Mouse (Mus musculus) lung, postnatal 0 days (tissue): ENCODE measurements around the gene Tm4sf5. TPM values are rescaled to one million over a fixed set of nuclear protein-coding genes. Genes with fewer than 3 reads are reported as not detected.
"Not testable (repeated sequence)": the region's sequence is repeated elsewhere in the genome, so short reads cannot be mapped to it uniquely, and the experiment has no call there.

ENCODE experiments used
- ATAC-seq: fragments of 200-750 bp; cut with Nextera tagmentation; 2 replicates; pipeline ENCODE4 v1.8.0; 2017; ENCODE audit warnings: moderate library complexity
- DNase-seq: peaks from one replicate; pipeline ENCODE4 v3.0.0-alpha.2; 2016; ENCODE audit warnings: low spot score
- H3K27ac ChIP-seq: fragments of 300-500 bp; sonication (generic); 2 replicates; pipeline ENCODE4 v1.5.1; 2014; ENCODE audit warnings: antibody characterized with exemption, mild to moderate bottlenecking, low read length, mixed read lengths
- H3K27me3 ChIP-seq: fragments of 300-500 bp; sonication (generic); replicated peaks from 2 replicates; pipeline ENCODE4 v1.6.1; 2014; ENCODE audit warnings: low read length, mixed read lengths; ENCODE audit not compliant: insufficient read depth
- H3K36me3 ChIP-seq: fragments of 300-500 bp; sonication (generic); 2 replicates; pipeline ENCODE4 v1.6.1; 2014; ENCODE audit warnings: low read length, mixed read lengths; ENCODE audit not compliant: insufficient read depth
- H3K4me1 ChIP-seq: fragments of 300-500 bp; sonication (generic); 2 replicates; pipeline ENCODE4 v1.6.1; 2014; ENCODE audit warnings: antibody characterized with exemption, low read depth, low read length, mixed read lengths; ENCODE audit not compliant: insufficient read depth
- H3K4me2 ChIP-seq: fragments of 300-500 bp; sonication (generic); replicated peaks from 2 replicates; pipeline ENCODE4 v1.6.1; 2014; ENCODE audit warnings: low read depth, mild to moderate bottlenecking, low read length, moderate library complexity, mixed read lengths
- H3K4me3 ChIP-seq: fragments of 300-500 bp; sonication (generic); 2 replicates; pipeline ENCODE4 v1.5.1; 2014; ENCODE audit warnings: low read depth, low read length
- H3K9ac ChIP-seq: fragments of 300-500 bp; sonication (generic); replicated peaks from 2 replicates; pipeline ENCODE4 v1.6.1; 2014; ENCODE audit warnings: low read depth, mild to moderate bottlenecking
- H3K9me3 ChIP-seq: fragments of 300-500 bp; sonication (generic); 2 replicates; pipeline ENCODE4 v1.6.1; 2016; ENCODE audit warnings: low read length, mixed read lengths
- CTCF ChIP-seq: IDR thresholded peaks from 2 replicates; pipeline ENCODE4 v1.5.1; 2016; ENCODE audit warnings: antibody characterized with exemption, mild to moderate bottlenecking
- EP300 ChIP-seq: IDR thresholded peaks from 2 replicates; pipeline ENCODE4 v1.6.1; 2016; ENCODE audit warnings: antibody characterized with exemption, mild to moderate bottlenecking, control low read depth
- WGBS: fragments of 180-500 bp; shearing (Covaris S2); extraction: QIAGEN DNeasy Blood & Tissue Kit; methylation state at CpG from one replicate; pipeline ENCODE4 v1.1.7; 2014; 5-methylcytosine and 5-hydroxymethylcytosine counted together
- polyA plus RNA-seq: library from polyadenylated mRNA; unstranded; fragments of >200 nt; fragmentation: Nextera tagmentation; extraction: Ambion mirVana; gene quantifications from 2 replicates; pipeline ENCODE4 v1.2.1, GENCODE M21; 2015

Gene Tm4sf5
- polyA plus RNA-seq, 1 experiment from 2014 or later, result 2.6 TPM

GRCm38 (mm10) chr11:70531065-70531464, 26.0 kb downstream of the Tm4sf5 start:
- 56% methylated on average over 2 of the region's 2 CpGs for whole genome bisulfite sequencing
- not testable (repeated sequence) for H3K36me3 ChIP-seq, ATAC-seq, H3K9me3 ChIP-seq, DNase-seq, H3K4me1 ChIP-seq, H3K4me2 ChIP-seq, H3K4me3 ChIP-seq, H3K27ac ChIP-seq, H3K27me3 ChIP-seq, H3K9ac ChIP-seq
- peak; percentile 16; the same call in 1 of the 2 replicates for TF ChIP-seq CTCF

GRCm38 (mm10) chr11:70532839-70533238, 27.8 kb downstream of the Tm4sf5 start, which contains the start of gene Gm40193:
Gene Gm40193, minus strand, starts transcription at chr11:70532939.
- WGBS, result 80% methylated on average over 6 of the region's 6 CpGs
- Histone ChIP-seq H3K4me2 (no peak within 1 kb of the TSS), H3K27ac (no peak within 1 kb of the TSS), H3K27me3 (no peaks in the 10 kb centered on the region), H3K4me1 (no peaks in the 10 kb centered on the region), H3K9ac (no peak within 1 kb of the TSS), H3K4me3 (no peak within 1 kb of the TSS), H3K9me3 (no peaks in the 10 kb centered on the region), H3K36me3 (no peaks in the 10 kb centered on the region; the same call in none of the 2 replicates)
- DNase-seq, result no peak
- ATAC-seq, result no peak
- TF ChIP-seq EP300, result no peak
- TF ChIP-seq CTCF, result no peak

DNA sequence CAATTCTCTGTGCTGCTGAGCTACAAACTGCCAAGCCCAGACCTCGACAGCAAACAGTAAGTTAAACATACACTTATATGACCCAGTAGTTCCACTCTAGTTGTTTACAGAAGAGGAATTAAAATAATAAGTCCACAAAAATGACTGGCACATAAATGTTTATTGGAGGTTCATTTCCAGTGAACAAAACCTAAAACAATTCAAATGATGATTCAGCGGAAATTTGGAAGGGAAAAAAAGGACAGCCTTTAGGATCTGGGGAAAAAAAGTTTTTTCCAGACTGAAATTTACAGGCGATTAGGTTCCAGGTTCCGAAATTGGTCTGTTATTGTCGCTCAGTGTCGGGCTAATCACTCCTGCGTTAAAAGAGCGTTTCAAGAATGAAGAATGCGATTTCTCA, 34.4 kb downstream of the Tm4sf5 start:
- H3K4me3 ChIP-seq, result peak overlapping the region; percentile 62
- peaks cover 3% of the 10 kb centered on the region; the same call in 1 of the 2 replicates for H3K4me1 ChIP-seq
- no peaks in the 10 kb centered on the region for H3K36me3 ChIP-seq
- ATAC-seq (no peak), DNase-seq (peak; percentile 7)
- TF ChIP-seq EP300 (no peak), CTCF (no peak)
- H3K4me2 ChIP-seq, result peak overlapping the region; percentile 77
- H3K27ac ChIP-seq, result peak overlapping the region; percentile 87; the same call in 1 of the 2 replicates
- 0 out of 2 replicates have a peak overlapping the region, but pooled peaks have one; percentile 58 for H3K9ac ChIP-seq
- 11% methylated on average over 9 of the region's 9 CpGs for WGBS
- H3K9me3 ChIP-seq, result no peaks in the 10 kb centered on the region
- no peaks in the 10 kb centered on the region for H3K27me3 ChIP-seq

DNA sequence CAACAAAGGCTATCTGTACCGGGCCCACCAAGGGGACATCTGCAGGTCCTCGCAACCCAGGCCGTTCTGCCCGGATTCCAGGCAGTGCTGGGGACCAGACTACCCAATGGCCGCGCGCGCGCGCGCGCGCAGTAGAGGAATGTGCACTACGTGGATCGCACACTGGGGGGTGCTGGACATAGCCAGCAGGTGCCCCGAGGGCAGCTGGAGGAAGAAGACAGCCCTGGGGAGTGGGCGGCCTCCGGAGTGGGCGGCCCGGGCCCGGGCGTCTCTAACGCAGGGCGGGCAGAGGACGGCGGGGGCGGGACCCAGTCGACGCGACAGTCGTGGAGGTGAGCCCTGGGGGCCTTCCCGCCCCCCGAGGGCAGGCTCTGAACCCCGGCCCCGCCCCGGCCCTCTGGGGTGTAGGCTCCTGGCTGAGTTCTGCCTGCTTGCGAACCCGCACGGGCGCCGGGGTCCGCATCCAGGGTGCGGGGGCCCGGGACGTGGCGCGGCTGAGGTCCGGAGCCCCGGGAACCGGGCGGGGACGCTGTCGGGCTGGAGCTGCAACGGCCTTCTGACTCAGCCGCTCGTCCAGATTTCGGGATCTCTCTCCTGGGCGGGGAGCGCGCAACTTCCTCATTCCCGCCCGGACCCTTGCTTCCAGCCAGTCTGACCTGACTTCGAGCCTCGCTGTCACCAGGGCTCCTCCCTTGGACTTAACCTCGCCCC, 35.0 kb downstream of the Tm4sf5 start, which contains the start of gene Pld2:
Gene Pld2, plus strand, starts transcription at position 188 of the 711 bp plus-strand sequence.
- H3K36me3 ChIP-seq, result no peaks in the 10 kb centered on the region
- TF ChIP-seq EP300, result no peak
- TF ChIP-seq CTCF, result peak; percentile 82
- H3K4me3 ChIP-seq, result peak within 1 kb of the TSS; percentile 62
- H3K27me3 ChIP-seq, result no peaks in the 10 kb centered on the region
- H3K9ac ChIP-seq, result peak within 1 kb of the TSS; percentile 58
- WGBS, result under 1% methylated on average over 58 of the region's 65 CpGs
- DNase-seq (peak; percentile 95), ATAC-seq (peak; percentile 99)
- H3K27ac ChIP-seq, result peak within 1 kb of the TSS; percentile 87
- H3K4me1 ChIP-seq, result peaks cover 3% of the 10 kb centered on the region; the same call in 1 of the 2 replicates
- H3K9me3 ChIP-seq, result no peaks in the 10 kb centered on the region
- peak within 1 kb of the TSS; percentile 77 for H3K4me2 ChIP-seq

DNA sequence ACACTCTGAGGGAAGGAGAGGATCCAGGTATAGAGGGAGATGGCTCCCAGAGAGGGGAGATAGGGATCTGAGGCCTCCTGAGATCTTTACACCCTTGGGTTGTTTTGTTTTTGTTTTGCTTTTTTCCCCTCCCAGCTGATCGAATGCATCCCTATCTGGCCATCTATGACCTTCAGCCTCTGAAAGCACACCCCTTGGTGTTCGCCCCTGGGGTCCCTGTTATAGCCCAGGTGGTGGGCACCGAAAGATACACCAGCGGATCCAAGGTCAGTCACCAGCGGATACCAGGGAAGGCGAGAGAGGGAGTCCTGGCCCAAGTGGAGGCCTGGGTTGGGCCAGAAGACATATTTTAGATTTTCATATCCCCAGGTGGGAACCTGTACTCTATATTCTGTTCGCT, 35.9 kb downstream of the Tm4sf5 start:
- Histone ChIP-seq H3K36me3 (no peaks in the 10 kb centered on the region), H3K9me3 (no peaks in the 10 kb centered on the region), H3K9ac (0 out of 2 replicates have a peak overlapping the region, but pooled peaks have one; percentile 58), H3K4me1 (peaks cover 3% of the 10 kb centered on the region; the same call in 1 of the 2 replicates), H3K4me2 (peak overlapping the region; percentile 77), H3K27me3 (no peaks in the 10 kb centered on the region), H3K27ac (peak overlapping the region; percentile 87; the same call in 1 of the 2 replicates), H3K4me3 (peak overlapping the region; percentile 62)
- TF ChIP-seq EP300 (no peak), CTCF (no peak)
- 83% methylated on average over 7 of the region's 7 CpGs for WGBS
- DNase-seq, result no peak
- no peak for ATAC-seq

GRCm38 (mm10) chr11:70541415-70541814, 36.4 kb downstream of the Tm4sf5 start:
- TF ChIP-seq CTCF (no peak), EP300 (no peak)
- Histone ChIP-seq H3K36me3 (no peaks in the 10 kb centered on the region), H3K4me1 (peaks cover 3% of the 10 kb centered on the region; the same call in 1 of the 2 replicates), H3K4me2 (no peak overlapping the region), H3K9ac (no peak overlapping the region), H3K27ac (no peak overlapping the region), H3K27me3 (no peaks in the 10 kb centered on the region), H3K4me3 (no peak overlapping the region), H3K9me3 (no peaks in the 10 kb centered on the region)
- no peak for DNase-seq
- 70% methylated on average over 5 of the region's 5 CpGs for WGBS
- no peak for ATAC-seq
